Mouse (Mus musculus) erythroblast, embryonic 14.5 days (primary cell): Measurements from ENCODE around the gene Dysf.

Experiments used
- GATA1 ChIP-seq: IDR thresholded peaks from 2 replicates; pipeline ENCODE4 v1.6.1; 2012; ENCODE audit warnings: low read length, inconsistent platforms, mixed read lengths
- TAL1 ChIP-seq: IDR thresholded peaks from 3 replicates; pipeline ENCODE4 v1.6.1; 2012; ENCODE audit warnings: low read length, inconsistent platforms, mixed read lengths

DNA sequence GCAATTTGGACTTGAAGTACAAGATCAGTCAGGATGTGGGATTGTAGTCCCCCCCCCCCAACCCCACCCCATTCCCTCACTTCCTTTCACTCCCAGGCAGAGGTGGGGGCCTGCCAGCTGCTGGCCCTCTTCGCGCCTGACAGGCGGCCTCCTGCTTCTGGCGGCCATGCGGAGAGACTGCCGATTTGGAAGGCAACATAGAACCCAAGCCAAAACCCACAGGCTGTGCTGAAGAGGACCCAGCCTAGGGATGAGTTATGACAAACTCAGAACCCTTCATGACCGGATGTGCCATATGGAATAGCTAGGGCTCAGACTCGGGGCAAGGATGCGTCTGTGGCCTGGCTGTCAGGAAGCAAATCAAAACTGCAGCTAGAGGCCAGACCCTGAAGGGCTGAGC is 134.1 kb downstream of the Dysf start:
- TF ChIP-seq GATA1, result no peak
- TF ChIP-seq TAL1, result no peak
